Mouse (Mus musculus): ENCODE data around the gene Slc8a3. TPM values are rescaled to one million over a fixed set of nuclear protein-coding genes. Genes with fewer than 3 reads are reported as not detected.
A peak's percentile ranks its signal among the peaks of the same experiment; 100 is the strongest.

The Slc8a3 gene
- polyA plus RNA-seq, 1 experiment from 2014 or later, result 0.05 TPM

DNA sequence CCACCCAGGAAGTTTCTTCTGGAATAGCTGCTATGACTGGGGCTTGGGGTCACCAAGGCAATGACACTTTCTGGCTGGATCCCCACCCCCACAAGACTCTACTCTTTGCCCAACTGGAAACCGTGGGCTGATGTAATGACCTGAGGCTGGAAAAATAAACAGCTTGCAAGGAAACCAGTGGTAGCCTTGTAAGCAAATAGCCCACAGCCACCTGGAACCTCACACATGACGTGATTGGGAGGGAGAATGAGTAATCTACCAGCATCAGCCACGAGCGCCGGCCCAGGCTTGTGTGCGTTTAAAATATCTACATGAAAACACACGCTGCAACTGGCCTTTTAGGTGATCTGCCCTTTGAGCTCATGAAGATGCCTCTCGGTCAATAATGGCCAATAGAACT is 176.1 kb downstream of the Slc8a3 start:
- 63% methylated on average over 8 of the region's 8 CpGs for WGBS (ENCODE audit: insufficient replicate concordance)
- Histone ChIP-seq H3K27ac (no peak overlapping the region), H3K4me2 (no peak overlapping the region), H3K36me3 (no peaks in the 10 kb centered on the region), H3K9me3 (replicated peaks) (no peaks in the 10 kb centered on the region), H3K4me3 (no peak overlapping the region), H3K9ac (no peak overlapping the region), H3K27me3 (replicated peaks) (no peaks in the 10 kb centered on the region), H3K4me1 (no peaks in the 10 kb centered on the region)
- ATAC-seq, result no peak

DNA sequence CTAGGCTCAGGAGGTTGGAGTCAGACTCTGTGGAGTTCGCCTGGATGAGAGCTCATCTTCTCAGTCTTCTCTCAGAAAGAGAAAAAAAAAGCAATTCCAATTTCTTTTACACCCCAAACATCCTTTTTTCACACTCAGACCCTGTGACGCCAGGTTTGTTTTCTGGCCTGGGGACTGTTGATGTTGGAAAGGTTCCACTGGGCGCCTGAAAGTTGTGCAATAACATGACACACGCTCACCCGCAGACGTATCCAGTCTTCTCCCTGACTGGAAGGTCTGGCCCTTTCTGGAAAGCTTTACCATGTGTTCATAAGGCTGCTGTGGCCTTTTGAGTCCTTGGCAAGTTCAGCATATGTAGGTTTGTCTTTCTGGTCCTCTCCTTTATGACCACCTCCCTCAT is 177.3 kb downstream of the Slc8a3 start:
- no peak overlapping the region for H3K27ac ChIP-seq
- no peak for ATAC-seq

DNA sequence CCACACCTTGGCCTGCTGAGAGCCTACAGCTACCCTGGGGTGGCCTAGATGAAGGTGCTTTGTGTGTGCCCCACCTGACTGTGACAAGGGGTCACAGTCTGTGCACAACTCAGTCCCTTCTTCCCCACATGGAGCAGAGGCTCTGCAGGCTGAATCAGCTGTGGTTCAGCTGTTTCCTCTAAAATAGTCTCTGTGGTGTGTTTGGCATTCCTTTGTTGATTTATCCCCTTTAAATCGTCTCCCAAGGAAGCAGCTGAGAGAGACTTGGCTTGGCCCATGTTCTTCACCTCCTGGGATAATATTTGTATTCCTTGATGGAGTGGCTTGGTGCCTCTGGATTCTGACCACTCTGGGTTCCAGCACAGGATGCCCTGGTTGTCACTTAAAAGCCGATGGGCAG is 180.9 kb downstream of the Slc8a3 start:
- ATAC-seq, result no peak
- 40% methylated on average over 2 of the region's 2 CpGs for WGBS (ENCODE audit: insufficient replicate concordance)

More for the DNA sequence above, 177.3 kb downstream of the Slc8a3 start:
- Histone ChIP-seq H3K4me1 (no peaks in the 10 kb centered on the region), H3K4me2 (no peak overlapping the region), H3K27me3 (replicated peaks) (no peaks in the 10 kb centered on the region), H3K9me3 (replicated peaks) (no peaks in the 10 kb centered on the region), H3K36me3 (no peaks in the 10 kb centered on the region), H3K9ac (no peak overlapping the region), H3K4me3 (no peak overlapping the region)
- 62% methylated on average over 6 of the region's 6 CpGs for WGBS (ENCODE audit: insufficient replicate concordance)

DNA sequence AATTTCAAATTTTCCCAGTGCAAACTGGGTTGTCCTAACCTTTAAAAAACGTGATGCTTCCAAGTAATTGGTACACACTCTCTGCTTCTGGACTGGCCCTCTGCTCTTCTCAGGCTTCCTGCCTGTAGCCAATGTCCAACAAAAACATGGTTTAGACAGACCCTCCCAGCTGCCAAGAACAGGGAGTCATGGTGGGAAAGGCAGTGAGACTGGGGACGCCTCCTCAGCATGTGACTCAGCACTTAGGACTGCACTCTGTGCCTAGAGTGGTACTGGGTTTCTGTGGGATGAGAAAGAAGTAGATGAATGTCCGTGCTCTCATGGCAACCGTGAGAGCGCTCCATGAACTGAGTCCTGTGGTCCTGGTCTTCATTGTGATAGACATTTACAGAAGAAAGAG is 182.1 kb downstream of the Slc8a3 start:
- no peaks in the 10 kb centered on the region for H3K27me3 ChIP-seq (replicated peaks)
- no peak overlapping the region for H3K4me2 ChIP-seq
- H3K9ac ChIP-seq, result no peak overlapping the region
- no peak for ATAC-seq
- H3K36me3 ChIP-seq, result no peaks in the 10 kb centered on the region
- H3K4me3 ChIP-seq, result no peak overlapping the region
- WGBS (ENCODE audit: insufficient replicate concordance), result 60% methylated on average over 5 of the region's 5 CpGs
- no peaks in the 10 kb centered on the region for H3K4me1 ChIP-seq
- no peaks in the 10 kb centered on the region for H3K9me3 ChIP-seq (replicated peaks)
- H3K27ac ChIP-seq, result no peak overlapping the region

More for the DNA sequence above, 180.9 kb downstream of the Slc8a3 start:
- no peak overlapping the region for H3K4me2 ChIP-seq
- no peaks in the 10 kb centered on the region for H3K27me3 ChIP-seq (replicated peaks)
- no peak overlapping the region for H3K9ac ChIP-seq
- no peak overlapping the region for H3K4me3 ChIP-seq
- H3K27ac ChIP-seq, result no peak overlapping the region
- no peaks in the 10 kb centered on the region for H3K4me1 ChIP-seq
- H3K9me3 ChIP-seq (replicated peaks), result no peaks in the 10 kb centered on the region
- H3K36me3 ChIP-seq, result no peaks in the 10 kb centered on the region

DNA sequence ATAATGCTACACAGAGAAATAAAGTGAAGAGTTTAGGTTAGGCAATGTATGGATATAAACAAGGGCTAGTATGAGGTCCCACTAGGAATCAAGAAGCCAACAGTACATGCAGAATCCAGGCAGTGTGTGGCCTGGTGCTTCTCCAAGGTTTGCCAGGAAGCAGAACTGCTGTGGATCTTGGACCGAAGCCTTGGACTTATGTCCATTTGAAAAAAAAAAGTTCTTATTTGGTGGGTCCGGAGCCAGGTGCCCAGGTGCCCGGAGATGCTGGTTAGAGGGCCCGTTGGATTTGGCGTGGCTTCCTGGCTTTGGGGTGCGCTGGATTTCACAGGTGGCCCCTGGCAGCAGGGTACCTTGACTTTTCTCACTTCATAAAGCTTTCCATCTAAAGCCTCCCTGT is 185.0 kb downstream of the Slc8a3 start:
- H3K4me2 ChIP-seq, result no peak overlapping the region
- no peak overlapping the region for H3K4me3 ChIP-seq
- ATAC-seq, result no peak
- H3K4me1 ChIP-seq, result no peaks in the 10 kb centered on the region
- H3K36me3 ChIP-seq, result no peaks in the 10 kb centered on the region
- no peak overlapping the region for H3K27ac ChIP-seq
- H3K9ac ChIP-seq, result no peak overlapping the region
- no peaks in the 10 kb centered on the region for H3K9me3 ChIP-seq (replicated peaks)
- H3K27me3 ChIP-seq (replicated peaks), result no peaks in the 10 kb centered on the region
- WGBS (ENCODE audit: insufficient replicate concordance), result 86% methylated on average over 6 of the region's 6 CpGs

Small RNA genes lying within 50 kb of the gene (microRNA-seq; reads per million reads assigned to microRNA genes)
- 5.3 reads per million, percentile 9 among the genes with 10 or more reads in this experiment for gene Mir3067

Other genes starting within 250 kb of the Slc8a3 start
- gene Gm4787, start 46.3 kb upstream of the Slc8a3 start, polyA plus RNA-seq (2016; fragmentation: Nextera tagmentation; extraction: Ambion mirVana), result 0.08 and 0.16 TPM in 2 replicates
- 0.31 and 0.36 TPM in 2 replicates for gene Adam4, start 88.8 kb upstream of the Slc8a3 start, polyA plus RNA-seq (2016; fragmentation: Nextera tagmentation; extraction: Ambion mirVana)
- 78.4 and 86.0 TPM in 2 replicates for gene Cox16, start 151.9 kb upstream of the Slc8a3 start, polyA plus RNA-seq (2016; fragmentation: Nextera tagmentation; extraction: Ambion mirVana)
- gene Gm20498, start 199.7 kb upstream of the Slc8a3 start, polyA plus RNA-seq (2016; fragmentation: Nextera tagmentation; extraction: Ambion mirVana), result 15.4 and 18.1 TPM in 2 replicates
- 18.8 and 22.5 TPM in 2 replicates for gene Synj2bp, start 199.7 kb upstream of the Slc8a3 start, polyA plus RNA-seq (2016; fragmentation: Nextera tagmentation; extraction: Ambion mirVana)
- 0.06 and 0.14 TPM in 2 replicates for gene Adam21, start 235.3 kb upstream of the Slc8a3 start, polyA plus RNA-seq (2016; fragmentation: Nextera tagmentation; extraction: Ambion mirVana)

Measured in liver, embryonic 12.5 days (tissue).